Mouse (Mus musculus): ENCODE results near the gene Skap1.

Skap1 gene

DNA sequence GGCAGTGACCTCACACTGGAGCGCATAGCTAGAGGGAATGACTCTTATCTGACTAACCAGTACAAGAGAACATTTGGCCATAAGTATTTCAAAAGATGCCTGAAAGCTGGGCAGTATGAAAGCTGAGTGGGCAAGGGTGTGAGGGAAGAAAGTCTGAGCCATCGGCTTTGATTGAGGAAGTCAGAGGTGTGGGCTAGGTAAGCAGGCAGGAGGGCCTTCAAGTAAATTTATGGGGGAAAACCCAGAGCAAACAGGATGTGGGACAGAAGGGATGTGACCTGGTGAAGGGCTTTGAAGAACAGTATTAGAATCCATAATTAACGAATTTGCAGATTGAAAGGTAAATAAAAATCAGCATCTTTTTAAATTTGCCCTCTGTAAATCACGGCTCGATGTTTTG is 95.8 kb downstream of the Skap1 start:
- DNase-seq (ENCODE audit: low spot score), result no peak

DNA sequence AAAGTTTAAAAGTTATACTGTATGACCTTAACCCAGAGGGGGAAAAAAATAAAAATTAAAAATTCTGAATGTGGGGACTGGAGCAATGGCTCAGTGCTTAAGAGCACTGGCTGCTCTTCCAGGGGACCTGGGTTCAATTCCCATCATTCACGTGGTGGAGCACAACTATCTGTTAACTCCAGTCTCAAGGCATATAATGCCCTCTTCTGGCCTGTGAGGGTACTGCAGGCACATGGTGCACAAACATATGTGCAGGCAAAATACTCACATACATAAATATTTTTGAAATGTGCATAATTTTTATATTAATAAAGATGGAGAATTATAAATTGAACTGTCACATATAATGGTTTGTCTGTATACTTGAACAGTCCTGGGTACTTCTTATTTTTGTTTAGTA is 99.7 kb downstream of the Skap1 start:
- DNase-seq (ENCODE audit: low spot score), result no peak

DNA sequence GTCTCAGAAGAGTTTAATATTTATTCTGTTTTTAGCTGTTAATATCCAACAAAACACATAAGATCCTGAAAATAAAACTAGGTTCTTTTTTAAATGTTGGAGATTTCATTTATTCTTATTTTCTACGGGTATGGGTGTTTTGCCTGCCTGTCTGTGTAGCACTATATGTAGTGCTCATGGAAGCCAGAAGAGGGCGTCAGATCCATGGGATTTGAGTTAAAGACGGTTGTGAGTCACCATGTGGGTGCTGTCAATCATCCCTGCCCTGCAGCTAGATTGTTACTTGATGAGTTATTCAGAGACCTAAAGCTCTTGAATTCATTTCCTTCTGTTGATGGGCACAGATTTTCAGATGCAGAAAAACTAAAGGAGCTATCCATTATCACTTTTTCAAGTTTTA is 108.1 kb downstream of the Skap1 start:
- DNase-seq (ENCODE audit: low spot score), result no peak

DNA sequence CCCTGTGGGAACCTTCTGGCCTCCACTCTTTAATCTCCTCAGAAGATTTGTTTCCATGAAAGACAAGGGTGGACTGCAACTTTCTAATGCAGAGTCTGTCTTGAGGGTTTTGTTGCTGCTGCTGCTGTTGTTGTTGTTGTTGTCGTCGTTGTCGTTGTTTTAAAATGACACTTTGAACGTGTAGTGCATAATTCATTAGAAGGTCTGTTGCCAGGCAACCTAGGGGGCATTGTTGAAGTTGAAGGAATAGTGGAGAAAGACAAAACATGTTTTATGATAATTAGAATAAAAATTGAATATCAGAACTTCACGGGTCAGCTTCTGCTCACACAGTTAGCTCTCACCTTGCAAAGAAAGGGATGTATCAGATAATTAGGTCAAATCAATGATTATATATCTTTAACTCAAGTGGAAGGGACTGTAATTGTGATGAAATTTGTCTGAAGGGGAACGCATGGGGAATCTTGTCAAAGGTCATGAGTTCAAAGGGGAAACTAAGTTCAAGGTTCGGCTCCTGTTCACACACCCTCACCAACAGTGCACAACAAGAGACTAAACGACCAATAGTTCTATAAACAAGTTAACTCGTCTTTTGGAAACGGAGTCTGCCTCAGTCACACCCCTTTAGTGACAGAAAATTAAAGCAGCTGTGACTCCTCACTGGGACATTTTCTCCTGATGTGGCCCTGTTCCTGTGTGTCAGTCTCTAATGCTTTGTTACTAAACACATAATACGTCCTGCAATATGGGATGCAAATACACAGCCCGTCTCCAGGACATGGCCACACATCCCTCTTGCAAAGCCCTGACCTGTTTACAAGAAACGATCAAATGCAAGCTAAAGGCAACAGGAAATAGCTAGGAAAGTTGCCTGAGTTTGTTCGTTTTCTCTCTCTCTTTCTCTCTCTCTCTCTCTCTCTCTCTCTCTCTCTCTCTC is 112.4 kb downstream of the Skap1 start:
- DNase-seq (ENCODE audit: low spot score), result no peak

DNA sequence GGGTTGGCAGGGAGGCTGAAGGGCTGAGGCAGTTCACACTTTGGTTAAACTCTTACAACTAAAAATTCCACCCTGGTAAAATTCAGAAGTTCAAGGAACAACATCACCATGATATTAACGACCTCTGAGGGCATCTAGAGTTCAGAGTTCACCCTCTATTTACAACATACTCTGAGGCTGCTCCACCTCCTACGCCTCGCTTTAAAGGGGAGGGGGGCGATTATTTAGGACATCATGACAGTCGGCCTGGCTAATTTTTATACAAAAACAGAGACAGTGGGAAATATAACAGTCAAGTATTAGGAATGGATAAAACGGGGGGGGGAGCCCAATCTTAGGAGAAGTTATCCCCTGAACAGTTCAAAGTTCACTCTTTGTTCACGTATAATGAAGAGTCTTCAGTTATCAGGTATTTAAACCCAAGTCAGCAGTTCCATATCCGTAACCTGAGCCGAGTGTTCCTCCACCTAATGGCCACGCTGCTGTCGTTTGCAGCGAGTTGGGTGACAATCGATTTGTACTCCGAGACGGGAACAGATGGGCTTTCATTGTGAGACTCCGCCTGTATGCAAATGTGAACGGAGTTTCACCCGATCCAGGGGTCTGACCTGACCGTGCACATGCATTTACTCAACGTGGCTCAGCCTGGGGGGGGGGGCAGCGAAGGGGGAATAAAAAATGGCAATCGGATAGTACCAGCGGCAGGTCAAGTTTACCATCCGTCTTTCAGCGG is 114.3 kb downstream of the Skap1 start:
- peak; percentile 57 for DNase-seq (ENCODE audit: low spot score)

DNA sequence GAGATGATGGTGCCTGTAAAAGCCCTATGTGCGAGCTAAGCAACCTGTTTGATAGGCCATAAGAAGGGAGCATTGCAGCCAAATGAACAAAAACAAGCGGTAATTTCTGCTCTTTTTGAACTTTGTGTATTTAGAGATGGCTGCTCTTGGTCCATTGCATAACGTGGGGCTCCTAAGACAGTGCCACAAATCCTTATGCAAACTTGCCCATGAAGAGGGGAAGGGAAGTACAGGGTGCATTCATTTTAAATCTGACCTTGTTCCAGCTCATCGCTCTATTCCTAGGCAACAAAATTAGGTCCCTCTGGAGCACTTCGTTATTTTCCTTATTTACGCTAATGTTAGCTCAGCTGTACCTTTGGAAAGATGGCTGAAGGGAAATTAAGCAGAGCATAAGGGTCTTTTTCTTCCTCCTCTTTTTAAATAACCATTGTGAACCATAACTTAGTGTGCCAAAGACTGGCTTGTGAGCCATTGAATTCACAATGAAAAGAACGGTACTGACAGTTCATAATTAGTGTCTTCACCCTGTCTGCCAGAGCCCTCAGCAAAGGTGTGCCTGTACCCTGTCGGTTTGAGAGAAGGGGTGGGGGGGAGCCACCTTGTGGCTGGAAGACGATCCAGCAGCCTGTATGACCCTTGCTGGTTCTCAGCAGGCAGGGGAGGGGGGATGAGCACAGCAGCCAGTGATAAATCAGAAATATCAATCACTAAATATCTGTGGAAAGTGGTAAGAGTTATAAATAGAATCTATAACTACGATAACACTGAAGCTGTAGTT is 117.4 kb downstream of the Skap1 start:
- DNase-seq (ENCODE audit: low spot score), result peak; percentile 24

DNA sequence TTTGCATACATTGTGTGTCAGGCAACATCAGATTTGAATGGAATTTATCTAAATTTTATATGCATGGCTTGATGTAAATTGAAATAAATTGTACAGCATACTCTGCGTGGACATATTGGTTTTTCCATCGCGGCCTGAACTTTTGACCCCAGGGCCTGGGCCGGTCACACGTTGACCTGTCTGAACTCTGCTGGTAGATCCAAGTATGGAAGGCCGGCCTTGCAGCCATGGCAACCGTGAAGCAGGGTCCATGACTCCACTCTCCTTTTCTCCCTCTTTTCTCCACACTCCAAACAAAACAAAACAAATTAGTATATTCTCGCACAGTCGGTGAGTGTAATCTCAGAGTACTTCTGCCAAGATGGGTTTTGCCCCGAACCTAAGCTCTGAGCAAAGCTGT is 118.2 kb downstream of the Skap1 start:
- DNase-seq (ENCODE audit: low spot score), result peak; percentile 40

DNA sequence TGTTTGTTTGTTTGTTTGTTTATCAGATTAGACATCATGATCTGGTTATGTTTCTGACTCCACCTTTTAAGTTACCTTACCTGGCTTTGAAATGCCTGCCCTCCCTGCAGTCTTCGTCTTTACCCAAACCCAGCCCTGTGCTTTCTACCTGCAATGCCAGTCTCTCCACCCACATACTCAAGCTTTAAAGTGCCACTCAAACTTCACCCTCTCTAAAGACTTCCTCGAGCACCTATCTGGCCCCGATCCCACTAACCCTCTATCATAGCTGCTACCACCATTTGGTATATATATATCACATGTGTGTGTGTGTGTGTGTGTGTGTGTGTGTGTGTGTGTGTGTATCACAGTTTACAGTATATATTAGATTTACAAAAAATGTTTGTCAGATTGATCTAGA is 125.4 kb downstream of the Skap1 start:
- DNase-seq (ENCODE audit: low spot score), result no peak

DNA sequence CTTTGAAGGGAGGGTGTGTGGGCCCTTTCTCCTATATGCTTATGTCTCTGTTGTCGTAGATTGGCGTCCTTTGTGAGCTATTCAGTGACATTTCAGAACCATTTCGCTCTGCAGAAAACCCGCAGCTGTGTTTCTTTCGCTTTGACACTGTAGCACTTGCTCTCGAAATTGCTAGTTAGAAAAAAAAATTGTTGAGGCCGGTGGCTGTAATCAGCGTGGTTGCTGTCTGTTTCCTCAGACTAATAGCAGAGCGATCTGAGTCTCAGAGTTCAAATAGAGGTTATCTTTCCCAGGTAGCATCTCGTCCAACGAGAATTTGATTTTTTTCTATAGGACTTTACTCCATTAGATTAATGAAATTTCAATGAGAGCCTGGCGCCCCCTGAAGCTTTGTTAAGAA is 131.5 kb downstream of the Skap1 start:
- no peak for DNase-seq (ENCODE audit: low spot score)

DNA sequence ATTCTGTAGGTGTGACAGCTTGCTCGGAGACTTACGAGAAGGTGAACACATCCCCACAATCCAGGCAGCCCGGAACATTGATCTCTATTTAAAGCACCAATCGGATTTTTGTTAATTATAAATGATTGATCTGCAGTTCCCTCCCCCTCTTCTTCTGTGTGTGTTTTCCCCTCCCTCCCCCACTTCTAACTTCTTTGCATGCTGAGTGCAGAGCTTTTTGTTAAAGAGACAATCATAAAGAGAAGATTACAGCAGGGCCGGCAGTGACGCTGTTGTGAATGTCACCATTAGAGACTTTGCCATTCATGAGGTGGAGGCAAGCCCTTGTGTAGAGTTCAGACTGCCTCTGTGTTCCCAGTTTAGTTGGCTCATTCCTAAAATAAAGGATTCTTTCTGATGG is 131.9 kb downstream of the Skap1 start:
- no peak for DNase-seq (ENCODE audit: low spot score)

DNA sequence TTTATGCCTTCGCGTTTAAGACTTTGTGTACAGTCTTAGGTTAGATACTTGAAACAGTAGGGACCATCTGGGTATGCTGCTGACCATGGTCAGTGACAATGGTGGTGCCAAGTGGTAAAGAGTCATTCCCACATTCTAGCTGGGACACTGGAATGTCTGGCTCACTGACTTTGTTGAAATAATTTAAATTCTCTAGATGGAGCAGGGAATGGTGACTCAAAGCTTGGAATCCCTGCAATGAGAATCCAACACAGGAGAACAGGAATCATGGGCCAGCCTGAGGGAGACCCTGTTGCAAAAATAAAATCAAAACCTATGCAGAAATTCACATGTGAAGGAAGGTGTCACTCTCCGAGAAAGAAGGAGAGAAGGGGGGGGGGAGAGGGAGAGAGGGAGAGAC is 138.4 kb downstream of the Skap1 start:
- DNase-seq (ENCODE audit: low spot score), result no peak

DNA sequence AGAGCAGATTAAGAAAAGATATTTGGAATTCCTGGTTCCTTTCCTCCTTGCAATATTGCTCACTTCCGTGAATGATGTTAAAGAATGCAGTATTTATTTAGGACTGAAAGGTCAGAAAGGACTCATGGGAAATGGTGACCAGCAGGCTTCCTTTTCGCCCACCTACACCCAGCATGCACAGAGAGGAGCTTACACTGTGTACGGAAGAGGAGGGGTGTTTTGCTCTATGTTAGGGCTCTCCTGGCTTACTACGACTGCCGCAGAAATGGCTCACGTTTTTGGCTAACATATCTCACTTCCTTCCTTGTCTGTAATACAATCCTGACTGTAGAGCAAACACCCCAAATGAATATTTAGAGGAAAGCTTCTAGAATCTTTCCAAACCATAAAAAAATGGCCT is 139.9 kb downstream of the Skap1 start:
- no peak for DNase-seq (ENCODE audit: low spot score)

DNA sequence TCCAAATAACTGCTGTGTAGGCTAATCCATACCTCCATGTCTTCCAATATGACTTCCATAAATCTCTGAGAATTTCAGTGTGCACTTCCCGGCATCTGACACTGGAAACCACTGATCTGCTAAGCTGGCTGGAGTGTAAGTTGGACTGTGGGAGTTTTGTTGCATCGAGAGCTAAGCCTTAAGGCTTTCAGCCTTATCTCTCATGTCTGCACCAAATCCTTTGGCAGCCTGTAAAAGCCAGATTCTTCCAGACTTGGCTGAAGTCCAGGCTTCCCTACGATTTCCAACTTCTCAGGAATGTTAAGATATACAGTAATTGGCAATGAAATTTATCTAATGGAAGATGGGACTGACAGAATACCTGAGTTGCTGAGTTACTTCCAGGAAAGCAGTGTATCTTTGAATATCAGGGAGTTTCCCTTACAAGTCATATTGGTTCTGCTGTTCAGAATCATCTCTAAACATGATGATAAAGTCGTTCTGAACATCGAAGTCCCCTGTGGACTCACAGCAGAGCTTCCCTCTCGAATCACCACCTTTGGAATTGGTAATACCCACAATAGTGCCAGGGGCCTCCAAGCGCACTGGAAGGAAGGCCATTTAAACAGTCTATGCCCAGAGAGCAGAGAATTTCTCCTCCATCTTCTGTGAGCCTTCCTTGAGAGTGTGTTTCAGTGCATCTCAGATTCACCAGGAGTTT is 140.5 kb downstream of the Skap1 start:
- peak; percentile 58 for DNase-seq (ENCODE audit: low spot score)

DNA sequence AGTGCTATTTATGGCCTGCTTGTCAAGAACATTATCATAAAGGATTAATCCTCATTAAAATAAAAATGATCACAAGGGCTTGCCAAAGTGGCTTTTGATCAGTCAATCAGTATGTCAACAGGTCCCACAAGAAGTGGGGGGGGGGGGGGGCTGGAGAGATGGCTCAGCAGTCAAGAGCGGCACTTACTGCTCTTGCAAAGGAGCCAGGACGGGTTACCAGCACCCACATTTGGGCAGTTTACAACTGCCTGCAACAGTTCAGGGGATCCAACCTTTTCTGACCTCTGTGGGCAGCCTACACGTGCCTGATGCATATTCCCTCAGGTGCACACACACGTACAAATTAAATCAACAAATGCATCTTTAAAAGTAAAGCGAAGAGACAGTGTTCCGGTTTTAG is 141.1 kb downstream of the Skap1 start:
- DNase-seq (ENCODE audit: low spot score), result no peak

DNA sequence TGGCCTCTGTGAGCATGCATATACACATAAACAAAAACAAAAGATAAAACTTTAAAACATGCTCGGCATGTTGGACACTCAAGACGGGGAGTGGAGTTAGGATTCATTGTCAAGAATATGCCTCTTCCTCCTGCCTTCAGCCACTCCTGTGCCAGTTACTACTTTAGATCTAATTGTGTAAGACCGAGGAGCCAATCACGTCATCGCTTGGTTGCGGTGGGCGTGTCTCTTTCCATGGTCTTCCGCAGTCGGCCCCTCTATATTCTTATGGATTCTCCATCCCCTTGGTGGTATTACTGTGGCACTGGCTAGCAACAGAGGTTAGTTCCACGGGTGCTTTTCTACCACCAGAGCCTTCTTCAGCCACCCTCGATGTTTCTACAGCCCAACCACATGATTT is 148.2 kb downstream of the Skap1 start:
- no peak for DNase-seq (ENCODE audit: low spot score)

DNA sequence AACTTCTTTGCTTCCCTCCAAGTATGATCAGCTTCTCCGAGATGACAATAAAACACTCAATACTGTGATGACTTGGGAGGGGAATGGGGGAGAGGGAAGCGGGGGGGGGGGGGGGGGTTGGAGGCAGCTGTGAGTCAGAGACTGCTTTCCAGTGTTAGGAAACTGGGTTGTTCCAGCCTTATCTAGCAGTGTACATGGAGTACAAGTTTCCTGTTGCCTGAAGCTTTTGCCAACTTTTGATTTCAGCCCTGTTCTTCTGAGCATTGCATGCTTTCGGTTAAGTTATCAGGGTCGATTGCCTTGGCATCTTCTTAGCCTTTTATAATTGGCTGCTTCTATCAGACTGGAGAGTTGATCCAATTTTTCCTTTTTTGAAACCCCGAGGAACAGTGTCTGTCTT is 152.4 kb downstream of the Skap1 start:
- no peak for DNase-seq (ENCODE audit: low spot score)

DNA sequence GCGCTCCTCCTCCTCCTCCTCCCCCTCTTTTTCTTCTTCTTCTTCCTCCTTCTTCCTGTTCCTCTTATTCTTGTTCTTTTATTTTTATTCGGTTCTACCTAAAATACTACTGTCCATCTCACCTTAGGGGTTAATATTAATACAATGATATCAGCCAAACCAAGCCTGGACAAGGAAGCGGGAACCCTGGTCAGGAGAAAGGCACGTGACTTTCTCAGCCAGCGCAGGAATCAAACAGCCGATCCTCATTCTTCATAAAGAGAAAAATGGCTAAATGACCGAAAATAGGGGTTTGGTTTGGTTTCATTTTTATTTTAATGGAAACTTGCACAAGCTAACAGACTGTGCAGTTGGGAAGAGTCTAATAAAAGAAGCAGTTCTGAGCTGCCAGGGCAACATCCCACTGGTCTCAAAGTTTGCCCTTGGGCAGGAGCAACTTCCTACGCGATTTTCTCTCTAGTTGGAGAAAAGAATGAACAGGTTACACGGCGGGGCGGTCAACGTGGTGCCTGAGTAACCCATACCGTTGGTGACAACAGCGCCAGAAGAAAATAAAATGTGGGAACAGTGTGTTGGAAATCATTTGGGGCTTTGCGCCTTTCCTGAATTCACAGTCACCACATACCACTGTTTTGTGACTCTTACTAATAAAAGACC is 154.5 kb downstream of the Skap1 start:
- no peak for DNase-seq (ENCODE audit: low spot score)

DNA sequence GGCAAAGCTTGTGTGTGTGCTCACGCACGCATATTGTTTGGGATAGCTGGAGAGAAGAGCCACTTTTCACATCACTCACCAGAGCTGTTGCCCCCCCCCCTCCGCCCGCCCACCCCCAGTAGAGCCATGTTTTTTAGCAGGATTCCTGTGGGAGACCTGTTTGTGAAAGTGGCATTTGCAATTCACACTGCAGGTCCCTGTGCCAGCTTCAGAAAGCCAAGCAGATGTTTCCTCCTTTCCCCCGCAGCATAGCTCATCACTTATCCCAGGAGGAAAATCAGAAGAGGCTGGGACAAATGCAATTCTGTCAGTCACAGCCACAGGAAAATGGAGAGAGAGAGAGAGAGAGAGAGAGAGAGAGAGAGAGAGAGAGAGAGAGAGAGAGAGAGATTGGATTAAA is 155.2 kb downstream of the Skap1 start:
- no peak for DNase-seq (ENCODE audit: low spot score)

DNA sequence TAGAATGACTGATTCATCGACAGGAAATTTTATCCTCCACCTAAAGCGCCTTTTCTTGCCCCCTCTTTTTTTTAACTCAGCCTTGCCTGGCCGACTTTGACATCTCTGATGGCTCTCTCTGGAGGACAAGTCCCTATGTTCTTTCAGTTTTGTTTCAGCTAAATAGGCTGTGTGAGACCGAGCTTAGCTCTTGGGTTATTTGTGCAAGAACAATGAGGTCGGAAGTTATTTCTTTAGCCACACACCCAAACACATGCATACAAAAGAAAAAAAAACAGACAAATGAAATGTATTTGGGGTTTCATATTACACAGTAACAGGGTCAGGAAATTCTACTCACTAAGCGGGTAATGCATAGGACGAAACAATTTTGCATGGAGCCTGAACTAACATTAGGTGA is 155.6 kb downstream of the Skap1 start:
- DNase-seq (ENCODE audit: low spot score), result no peak

DNA sequence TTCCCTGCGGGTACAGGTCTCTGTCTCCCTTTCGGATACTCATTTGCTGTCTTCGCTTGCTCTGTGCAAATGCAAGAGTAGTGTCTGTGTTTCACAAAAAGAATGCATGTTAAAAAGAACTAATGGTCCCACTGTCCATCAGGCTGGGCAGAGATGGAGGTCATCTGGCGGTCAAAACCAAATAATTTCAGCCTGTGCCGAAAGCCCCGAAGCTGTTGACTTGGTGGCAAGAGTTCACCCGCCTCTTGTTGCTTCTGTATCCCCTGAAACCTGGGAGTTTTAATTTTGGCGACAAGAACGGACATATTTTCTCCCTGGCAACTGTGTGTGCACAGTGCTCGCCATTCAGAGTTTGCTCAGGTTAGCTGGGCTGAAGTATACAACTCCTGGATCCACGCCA is 156.3 kb downstream of the Skap1 start:
- no peak for DNase-seq (ENCODE audit: low spot score)

DNA sequence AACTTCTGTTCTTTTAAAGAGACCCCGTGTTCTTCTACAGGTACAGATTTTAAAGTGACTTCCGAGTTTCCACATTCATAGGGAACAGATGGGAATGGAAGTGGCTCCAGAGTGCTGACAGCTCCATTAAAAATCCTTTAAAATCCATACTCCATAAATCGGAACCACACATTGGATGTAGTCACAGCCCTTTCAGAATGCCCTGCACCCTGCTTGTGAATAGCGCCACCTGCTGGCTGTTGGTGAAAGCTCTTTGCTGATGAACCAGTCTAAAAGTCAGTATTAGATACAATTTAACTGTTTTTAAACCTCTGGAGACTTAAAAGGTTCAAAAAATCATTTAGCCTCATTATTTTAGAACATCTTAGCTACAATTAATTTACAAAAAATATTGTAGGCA is 156.8 kb downstream of the Skap1 start:
- peak; percentile 41 for DNase-seq (ENCODE audit: low spot score)

DNA sequence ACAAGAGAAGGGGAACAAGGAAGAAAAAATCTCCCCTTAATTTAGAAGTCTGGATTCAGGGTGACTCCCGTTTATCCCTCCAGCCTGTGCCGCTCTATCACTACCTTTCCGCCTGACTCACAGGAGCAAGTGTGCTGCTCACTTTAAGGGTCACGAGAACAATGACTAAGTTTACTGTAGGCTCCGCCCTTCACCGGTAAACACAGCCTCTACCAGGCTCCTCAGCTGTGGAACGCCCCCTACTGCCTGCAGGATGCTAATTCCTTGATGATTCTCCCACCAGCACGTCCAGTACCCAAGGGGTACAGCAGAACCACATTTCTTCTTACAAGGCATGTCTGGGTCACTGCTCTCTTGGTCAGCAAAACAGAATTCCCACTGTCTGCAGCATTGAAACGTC is 158.4 kb downstream of the Skap1 start:
- DNase-seq (ENCODE audit: low spot score), result peak; percentile 34

Measured in yolk sac, embryonic 10.5 days (tissue).